Mouse (Mus musculus) gastrocnemius, postnatal 10 days (tissue): ENCODE measurements around the gene Snrpe. TPM values are rescaled to one million over a fixed set of nuclear protein-coding genes. Genes with fewer than 3 reads are reported as not detected.

Source experiments
- DNase-seq: peaks from one replicate; pipeline ENCODE4 v3.0.0; 2021; ENCODE audit warnings: mixed read lengths
- long read RNA-seq, 2 experiments: library from polyadenylated mRNA; stranded (forward); transcript quantifications; one replicate each; pipeline ENCODE4 v2.0.0; 2021
- total RNA-seq, 2 experiments: library from RNA; stranded (reverse); gene quantifications; 2 replicates each; pipeline ENCODE4 v1.2.3; 2021

Snrpe gene
- 100 to 1,000 TPM in 1 of 2 experiments, 10 to 100 TPM in 1; 88.0 to 102 TPM for total RNA-seq
- long read RNA-seq, experiment 1, transcript Snrpe-204 (5 exons, 503 nt): major isoform, 41 of 44 reads
- long read RNA-seq, experiment 1, partial matches to known transcripts: 0 of 44 reads
- long read RNA-seq, experiment 1, other reads (novel, unspliced or antisense): 1 of 44 reads
- long read RNA-seq, experiment 2, transcript Snrpe-204 (5 exons, 503 nt): major isoform, 31 of 31 reads
- long read RNA-seq, experiment 2, partial matches to known transcripts: 0 of 31 reads
- long read RNA-seq, experiment 2, other reads (novel, unspliced or antisense): 0 of 31 reads

GRCm38 (mm10) chr1:133609771-133610502 is at the start of gene Snrpe:
Gene Snrpe, minus strand, starts transcription at chr1:133610291.
- DNase-seq: peak; percentile 98

DNA sequence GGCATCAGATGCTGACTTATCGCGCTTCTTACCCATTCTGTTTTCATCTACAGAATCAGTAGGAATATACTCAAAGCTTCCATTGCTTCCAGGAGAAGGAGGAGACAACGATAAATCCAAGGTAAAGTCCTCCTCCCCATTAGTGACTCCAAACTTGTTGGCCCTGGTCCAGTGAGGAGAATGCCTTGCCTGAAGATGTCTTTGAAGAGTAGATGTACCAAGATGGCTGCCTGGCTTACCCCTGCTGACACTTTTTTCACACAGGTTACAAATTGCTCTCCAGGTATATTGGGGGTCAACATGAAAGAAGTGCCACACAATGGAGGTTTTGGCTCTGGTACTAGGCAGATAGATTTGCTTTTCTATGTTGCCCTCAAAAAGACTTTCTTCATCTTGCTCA is 48.8 kb upstream of the Snrpe start:
- DNase-seq: no peak

DNA sequence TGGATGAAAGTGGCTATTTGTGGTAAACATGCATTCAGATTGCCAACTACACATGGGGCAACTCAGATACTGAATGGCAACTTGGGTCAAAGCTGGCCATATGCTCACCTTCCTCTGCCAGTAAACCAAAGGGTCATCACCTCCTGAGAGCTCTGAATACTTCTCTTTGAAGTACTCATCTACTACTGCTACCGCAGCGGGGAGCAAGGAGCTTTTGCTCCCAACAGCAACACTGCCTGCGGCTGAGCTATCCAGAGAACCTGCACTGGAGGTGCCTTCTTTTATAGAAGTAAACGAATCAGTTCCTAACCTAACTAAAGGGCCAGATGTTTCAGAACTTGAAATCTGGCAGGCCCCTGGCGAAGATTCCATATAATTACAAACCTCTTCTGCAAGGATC is 46.7 kb upstream of the Snrpe start:
- no peak for DNase-seq

DNA sequence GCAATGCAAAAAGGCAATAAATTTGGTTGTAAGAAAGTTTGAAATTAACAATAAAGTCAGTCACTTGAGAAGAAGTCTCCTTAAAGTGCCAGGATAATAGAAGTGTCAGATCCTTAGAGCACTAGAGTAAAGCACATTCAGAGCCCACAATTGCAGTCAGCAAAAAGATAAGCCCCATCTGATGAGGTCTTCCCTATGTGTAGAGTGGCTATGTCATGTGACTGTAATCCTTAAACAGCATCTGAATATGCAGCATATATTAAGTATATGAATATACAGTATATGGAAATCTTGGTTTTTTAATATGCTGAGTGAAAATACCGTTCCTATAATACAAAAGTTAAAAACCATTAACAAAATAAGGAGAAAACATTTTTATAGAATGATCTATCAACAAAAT is 42.9 kb upstream of the Snrpe start:
- no peak for DNase-seq

GRCm38 (mm10) chr1:133650288-133651055 is 40.4 kb upstream of the Snrpe start:
- no peak for DNase-seq

DNA sequence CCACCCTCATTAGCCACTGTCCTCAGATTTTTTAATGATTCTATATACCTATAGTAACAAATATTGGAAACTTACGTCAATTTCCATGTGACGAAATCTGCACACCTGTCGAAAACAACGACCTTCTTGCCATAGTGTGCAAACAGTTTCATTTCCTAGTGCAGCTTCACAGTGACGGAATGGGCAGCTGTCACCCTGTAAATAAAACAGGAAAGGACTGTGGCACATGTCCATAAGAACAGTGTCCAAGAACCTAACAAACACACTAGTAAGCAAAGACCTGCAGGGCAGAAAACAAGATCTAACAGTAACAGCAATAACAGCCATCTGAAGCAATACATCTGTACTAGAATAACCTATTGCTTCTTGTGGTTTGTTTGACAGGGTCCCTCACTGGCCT is 35.6 kb upstream of the Snrpe start:
- DNase-seq: no peak

DNA sequence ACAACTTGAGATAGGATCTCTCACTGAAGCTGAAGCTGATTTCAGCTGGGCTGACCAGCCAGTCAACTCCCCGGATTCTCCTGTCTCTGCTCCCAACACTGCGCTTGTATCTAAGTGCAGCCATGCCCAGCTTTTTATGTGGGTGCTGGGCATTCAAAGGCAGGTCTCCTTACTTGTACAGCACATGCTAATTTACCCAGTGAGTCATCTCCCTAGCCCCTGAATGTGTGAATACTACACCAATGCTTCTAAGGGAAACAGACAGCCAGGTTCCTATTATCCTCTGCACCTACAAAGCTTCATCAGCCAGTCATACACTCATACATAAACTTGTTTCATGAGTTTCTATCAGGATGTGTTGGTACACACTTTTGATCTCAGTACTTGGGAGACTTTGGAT is 31.1 kb upstream of the Snrpe start:
- DNase-seq: no peak

GRCm38 (mm10) chr1:133638517-133638916 is 28.4 kb upstream of the Snrpe start:
- DNase-seq: no peak

GRCm38 (mm10) chr1:133632168-133632567 is 22.1 kb upstream of the Snrpe start:
- DNase-seq: no peak

GRCm38 (mm10) chr1:133625052-133625451 is 15.0 kb upstream of the Snrpe start:
- no peak for DNase-seq

- no peak for DNase-seq
Measured at GRCm38 (mm10) chr1:133618311-133618710, 8.2 kb upstream of the Snrpe start.

GRCm38 (mm10) chr1:133617908-133618307 is 7.8 kb upstream of the Snrpe start:
- no peak for DNase-seq

- DNase-seq: no peak
Measured at GRCm38 (mm10) chr1:133613817-133614216, 3.7 kb upstream of the Snrpe start.

- no peak for DNase-seq
Measured at GRCm38 (mm10) chr1:133611436-133611835, 1.3 kb upstream of the Snrpe start.

DNA sequence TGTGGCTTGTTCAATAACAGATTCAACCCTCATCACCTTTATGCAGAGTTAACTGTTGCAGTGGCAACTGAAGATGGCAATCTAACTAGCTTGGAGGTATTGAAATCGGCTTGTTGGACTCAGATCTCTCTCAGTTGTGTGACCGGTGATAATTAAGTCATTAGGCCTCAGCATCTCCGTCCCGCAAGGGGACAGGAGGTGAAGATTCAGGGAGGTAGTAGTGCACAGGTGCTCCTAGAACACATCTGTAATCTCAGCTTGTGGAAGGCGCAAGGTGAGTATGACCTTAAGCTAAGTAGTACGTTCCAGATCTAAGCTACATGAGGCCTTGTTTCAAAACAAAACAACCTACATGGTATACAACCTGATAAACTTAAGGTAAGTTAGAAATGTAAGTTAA is 510 bp upstream of the Snrpe start:
- DNase-seq: no peak

GRCm38 (mm10) chr1:133603174-133603573 is 6.9 kb downstream of the Snrpe start:
- DNase-seq: no peak

DNA sequence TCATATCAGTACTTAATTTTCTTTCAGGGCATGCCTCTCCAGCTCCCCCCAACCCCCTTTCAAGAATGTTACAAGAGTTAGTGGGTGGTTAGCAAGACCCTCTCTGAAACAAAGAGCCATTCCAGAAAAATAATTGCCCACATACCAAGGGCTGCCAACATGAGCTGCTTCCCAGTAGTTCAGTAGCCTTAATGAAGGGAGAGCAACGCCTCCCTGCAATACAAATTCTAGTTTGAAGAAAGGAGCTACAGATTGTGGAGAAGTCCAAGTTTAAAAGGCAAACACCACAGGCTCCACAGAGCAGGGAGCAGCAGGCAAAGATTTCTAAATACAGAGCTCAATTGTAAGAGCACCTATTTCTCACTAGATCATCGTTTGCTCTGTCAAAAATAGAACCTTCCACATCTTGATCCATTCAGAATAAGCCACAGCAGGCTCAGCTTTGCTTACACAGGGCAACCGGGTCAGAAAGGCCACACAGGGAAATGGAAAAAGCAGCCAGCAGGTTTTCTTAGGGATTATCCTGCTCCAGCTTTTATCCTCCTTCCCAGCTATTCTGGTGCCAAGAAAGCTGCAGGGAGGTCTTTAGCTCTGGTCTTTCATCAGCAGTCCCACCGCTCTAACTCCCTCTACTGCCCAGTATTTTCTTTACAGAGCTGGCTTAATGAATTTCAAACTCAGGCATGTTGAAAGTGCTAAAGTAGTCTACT is 13.6 kb downstream of the Snrpe start:
- DNase-seq: no peak

DNA sequence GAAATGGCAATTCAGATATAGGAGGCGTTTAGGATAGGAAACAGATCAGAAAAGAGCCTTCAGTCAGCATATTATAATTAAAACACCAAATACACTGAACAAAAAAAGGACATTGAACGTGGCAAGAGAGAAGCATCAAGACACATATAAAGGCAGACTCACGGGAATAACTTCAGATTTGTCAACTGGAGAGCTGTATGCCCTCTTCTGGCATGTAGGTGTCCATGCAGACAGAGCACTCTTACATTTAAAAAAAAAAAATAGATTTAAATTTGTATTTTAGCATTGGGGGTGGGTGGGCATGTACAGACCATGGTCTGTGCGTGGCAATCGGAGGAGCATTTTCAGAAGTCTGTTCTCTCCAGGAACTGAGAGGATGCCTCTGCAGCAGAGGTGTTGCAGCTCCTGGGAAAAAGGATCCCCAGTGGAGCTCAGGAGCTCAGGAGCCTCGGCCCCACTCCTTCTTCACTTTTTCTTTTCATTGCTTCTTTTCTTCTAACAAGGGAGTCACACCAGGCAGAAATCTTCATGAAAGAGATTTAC is 24.0 kb downstream of the Snrpe start:
- no peak for DNase-seq

DNA sequence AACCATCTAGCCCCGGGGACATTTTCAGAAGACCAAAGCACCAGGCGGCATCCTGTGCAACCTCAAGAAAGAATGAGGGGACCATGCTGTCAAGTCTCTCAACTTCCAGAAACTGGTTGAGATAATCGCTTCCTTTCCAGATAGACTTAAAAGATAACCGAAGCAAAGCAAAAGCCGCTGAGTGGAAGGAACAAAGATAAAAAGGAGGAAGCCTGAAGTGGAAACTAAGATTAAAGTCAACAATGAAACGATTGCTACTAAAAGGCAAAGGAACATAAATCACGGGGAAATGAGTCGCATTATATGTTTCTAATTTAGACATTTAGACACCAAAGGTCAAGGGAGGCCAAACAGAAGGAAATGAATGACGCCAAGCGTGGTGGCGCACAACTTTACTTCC is 38.8 kb downstream of the Snrpe start:
- DNase-seq: no peak
